ENCODE assay signal across 26 mouse cellular contexts in genomic region chr5:123307630-123308282, GRCm38 (mm10). TPM values are rescaled to one million over a fixed set of nuclear protein-coding genes. Genes with fewer than 3 reads are reported as not detected.
DNase-seq lines count a peak whose midpoint lies in the region; ATAC-seq lines count a peak whose summit lies in the region.
"Had no signal": no experiment of that assay in that cellular context is flagged by ENCODE, and none has a peak within 500 bp of the region (broad histone marks: within the 10 kb centered on the region; RNA-seq: fewer than 3 reads in every experiment).

No protein-coding gene starts in this region.

- intact Hi-C loops in heart, postnatal 36 days (cut with DNase I): no loop called here

- peak; percentile 32; the same call in 1 of the 2 replicates for ATAC-seq in heart, embryonic 14.5 days (ENCODE audit: insufficient number of reproducible peaks, insufficient read depth, low FRiP score, low read depth)
- ATAC-seq in midbrain, embryonic 12.5 days (ENCODE audit: low FRiP score, low read depth): no peak
- ATAC-seq in midbrain, embryonic 14.5 days (ENCODE audit: low FRiP score, low TSS enrichment): no peak
- peak; percentile 37; the same call in 1 of the 2 replicates for ATAC-seq in hindbrain, embryonic 16.5 days
- ATAC-seq in neural tube, embryonic 14.5 days (ENCODE audit: low read depth): peak; percentile 84; the same call in 1 of the 2 replicates
- ATAC-seq: forebrain, embryonic 16.5 days; Patski had no signal

- no peak overlapping the region for H3K27ac ChIP-seq in heart, embryonic 14.5 days (replicated peaks in 1 of 2; ENCODE audit: control insufficient read depth in 1 of 2, insufficient read depth in 1 of 2, low read depth in 2 of 2, low read length in 2 of 2)
- H3K27ac ChIP-seq in midbrain, embryonic 12.5 days (replicated peaks): 0 out of 2 replicates have a peak overlapping the region, but pooled peaks have one; percentile 21
- H3K27ac ChIP-seq in midbrain, embryonic 14.5 days (replicated peaks; ENCODE audit: low read depth, low read length): no peak overlapping the region
- H3K27ac ChIP-seq in hindbrain, embryonic 16.5 days (ENCODE audit: low read depth, low read length): no peak overlapping the region
- no peak overlapping the region for H3K27ac ChIP-seq in neural tube, embryonic 14.5 days (ENCODE audit: low read depth, low read length)
- H3K27ac ChIP-seq: heart, embryonic 13.5 days; layer of hippocampus, adult 2 months; liver, embryonic 14.5 days; stomach, embryonic 15.5 days had no signal

- H3K4me3 ChIP-seq in heart, embryonic 14.5 days (ENCODE audit: control insufficient read depth in 1 of 2, insufficient read depth in 1 of 2, low read depth in 1 of 2, low read length in 2 of 2): no peak overlapping the region
- no peak overlapping the region for H3K4me3 ChIP-seq in midbrain, embryonic 12.5 days
- H3K4me3 ChIP-seq in midbrain, embryonic 14.5 days (replicated peaks; ENCODE audit: low read depth, low read length): no peak overlapping the region
- no peak overlapping the region for H3K4me3 ChIP-seq in hindbrain, embryonic 16.5 days (ENCODE audit: low read length)
- H3K4me3 ChIP-seq in neural tube, embryonic 14.5 days (ENCODE audit: low read depth, low read length): no peak overlapping the region
- H3K4me3 ChIP-seq: heart, embryonic 13.5 days; layer of hippocampus, adult 2 months; megakaryocyte, embryonic 14.5 days; stomach, embryonic 15.5 days had no signal

- H3K9me3 ChIP-seq in heart, embryonic 14.5 days (ENCODE audit: control insufficient read depth, low read length): no peaks in the 10 kb centered on the region
- H3K9me3 ChIP-seq in midbrain, embryonic 12.5 days: no peaks in the 10 kb centered on the region
- H3K9me3 ChIP-seq in midbrain, embryonic 14.5 days (ENCODE audit: control insufficient read depth, low read length): no peaks in the 10 kb centered on the region
- no peaks in the 10 kb centered on the region for H3K9me3 ChIP-seq in hindbrain, embryonic 16.5 days (ENCODE audit: control insufficient read depth, low read length)
- no peaks in the 10 kb centered on the region for H3K9me3 ChIP-seq in neural tube, embryonic 14.5 days (ENCODE audit: control insufficient read depth, low read length)
- H3K9me3 ChIP-seq: G1E; stomach, embryonic 15.5 days had no signal

- H3K27me3 ChIP-seq in heart, embryonic 14.5 days (ENCODE audit: control insufficient read depth, insufficient read depth, low read length): no peaks in the 10 kb centered on the region
- peaks cover 6% of the 10 kb centered on the region; the same call in 1 of the 2 replicates for H3K27me3 ChIP-seq in midbrain, embryonic 12.5 days
- no peaks in the 10 kb centered on the region for H3K27me3 ChIP-seq in midbrain, embryonic 14.5 days (ENCODE audit: control insufficient read depth, insufficient read depth, low read length)
- no peaks in the 10 kb centered on the region; the same call in 1 of the 2 replicates for H3K27me3 ChIP-seq in hindbrain, embryonic 16.5 days (replicated peaks; ENCODE audit: control insufficient read depth, insufficient read depth, low read length)
- no peaks in the 10 kb centered on the region for H3K27me3 ChIP-seq in neural tube, embryonic 14.5 days (ENCODE audit: control insufficient read depth, insufficient read depth, low read length)
- H3K27me3 ChIP-seq: stomach, embryonic 15.5 days had no signal

- WGBS in heart, embryonic 14.5 days: 75% methylated on average over 18 of the region's 18 CpGs
- 69% methylated on average over 18 of the region's 18 CpGs for WGBS in midbrain, embryonic 12.5 days
- WGBS in midbrain, embryonic 14.5 days: 54% methylated on average over 18 of the region's 18 CpGs
- WGBS in hindbrain, embryonic 16.5 days: 60% methylated on average over 18 of the region's 18 CpGs
- 24% methylated on average over 18 of the region's 18 CpGs for WGBS in neural tube, embryonic 14.5 days

- H3K36me3 ChIP-seq in heart, embryonic 14.5 days (ENCODE audit: control insufficient read depth, insufficient read depth, low read length): no peaks in the 10 kb centered on the region
- no peaks in the 10 kb centered on the region for H3K36me3 ChIP-seq in midbrain, embryonic 12.5 days
- H3K36me3 ChIP-seq in midbrain, embryonic 14.5 days (ENCODE audit: control insufficient read depth, insufficient read depth, low read length): no peaks in the 10 kb centered on the region
- H3K36me3 ChIP-seq in hindbrain, embryonic 16.5 days (ENCODE audit: control insufficient read depth, insufficient read depth, low read length): no peaks in the 10 kb centered on the region
- H3K36me3 ChIP-seq in neural tube, embryonic 14.5 days (ENCODE audit: control insufficient read depth, insufficient read depth, low read length): no peaks in the 10 kb centered on the region
- H3K36me3 ChIP-seq: G1E; heart, embryonic 13.5 days; stomach, embryonic 15.5 days had no signal

- H3K9ac ChIP-seq in heart, embryonic 14.5 days (ENCODE audit: low read length): no peak overlapping the region
- H3K9ac ChIP-seq in midbrain, embryonic 12.5 days (replicated peaks): no peak overlapping the region
- H3K9ac ChIP-seq in midbrain, embryonic 14.5 days (replicated peaks; ENCODE audit: low read length): no peak overlapping the region
- H3K9ac ChIP-seq in hindbrain, embryonic 16.5 days (ENCODE audit: low read depth, low read length): no peak overlapping the region
- no peak overlapping the region for H3K9ac ChIP-seq in neural tube, embryonic 14.5 days (replicated peaks; ENCODE audit: low read depth, low read length)
- H3K9ac ChIP-seq: heart, embryonic 13.5 days; liver, embryonic 14.5 days; lung, embryonic 14.5 days; stomach, embryonic 15.5 days had no signal

- H3K4me1 ChIP-seq in heart, embryonic 14.5 days (ENCODE audit: control insufficient read depth in 2 of 2, insufficient read depth in 2 of 2, low read length in 2 of 2): peaks cover 6 to 9% of the 10 kb centered on the region in 2 experiments
- H3K4me1 ChIP-seq in midbrain, embryonic 12.5 days: peaks cover 3% of the 10 kb centered on the region; the same call in 1 of the 2 replicates
- H3K4me1 ChIP-seq in midbrain, embryonic 14.5 days (ENCODE audit: control insufficient read depth, insufficient read depth, low read length): no peaks in the 10 kb centered on the region
- H3K4me1 ChIP-seq in hindbrain, embryonic 16.5 days (ENCODE audit: control insufficient read depth, insufficient read depth, low read depth, low read length): no peaks in the 10 kb centered on the region
- peaks cover 9% of the 10 kb centered on the region; the same call in 1 of the 2 replicates for H3K4me1 ChIP-seq in neural tube, embryonic 14.5 days (ENCODE audit: control insufficient read depth, insufficient read depth, low read length)
- H3K4me1 ChIP-seq: megakaryocyte, embryonic 14.5 days had no signal

- DNase-seq in heart, postnatal 36 days: no peak
- no peak for DNase-seq in midbrain, embryonic 14.5 days
- DNase-seq in ovary, postnatal 10 days (ENCODE audit: low spot score): no peak
- DNase-seq: adrenal gland, postnatal 36 days; B cell, adult 2 months; cerebellum, adult 11 months; cerebellum, postnatal 25 days; gastrocnemius, postnatal 14 days; heart, adult 11 months; kidney, postnatal 10 days; lung, embryonic 14.5 days; lung, postnatal 36 days; thymus, postnatal 36 days had no signal

- no peak overlapping the region for H3K4me2 ChIP-seq in heart, embryonic 14.5 days (ENCODE audit: low read length)
- H3K4me2 ChIP-seq in midbrain, embryonic 12.5 days (replicated peaks): no peak overlapping the region
- no peak overlapping the region for H3K4me2 ChIP-seq in midbrain, embryonic 14.5 days (ENCODE audit: low read length)
- no peak overlapping the region for H3K4me2 ChIP-seq in hindbrain, embryonic 16.5 days (ENCODE audit: low read length)
- peak overlapping the region; percentile 14; the same call in 1 of the 2 replicates for H3K4me2 ChIP-seq in neural tube, embryonic 14.5 days (ENCODE audit: low read depth, low read length)
- H3K4me2 ChIP-seq: heart, embryonic 13.5 days; lung, embryonic 14.5 days; stomach, embryonic 15.5 days had no signal

RNA-seq across cellular contexts. Expression of gene Bcl7a, which starts 35.9 kb away (rescaled TPM):
- 12.1 and 12.8 TPM in 2 replicates for polyA plus RNA-seq in heart, embryonic 14.5 days (2014; fragmentation: Nextera tagmentation; extraction: Ambion mirVana)
- 10 to 100 TPM in 1 of 2 experiments, 1 to 10 TPM in 1; 7.1 to 12.3 TPM for total RNA-seq in heart, postnatal 36 days (2021)
- polyA plus RNA-seq in midbrain, embryonic 12.5 days (2016; fragmentation: Nextera tagmentation; extraction: Ambion mirVana): 56.7 and 59.8 TPM in 2 replicates
- polyA plus RNA-seq in midbrain, embryonic 14.5 days (2014; fragmentation: Nextera tagmentation; extraction: Ambion mirVana): 42.4 and 44.0 TPM in 2 replicates
- 31.1 and 36.7 TPM in 2 replicates for polyA plus RNA-seq in hindbrain, embryonic 16.5 days (2015; fragmentation: Nextera tagmentation; extraction: Ambion mirVana)
- 38.7 and 40.8 TPM in 2 replicates for polyA plus RNA-seq in neural tube, embryonic 14.5 days (2014; fragmentation: Nextera tagmentation; extraction: Ambion mirVana)

RNA-seq across cellular contexts. Expression of gene Wdr66, which starts 55.9 kb away (rescaled TPM):
- polyA plus RNA-seq in heart, embryonic 14.5 days (2014; fragmentation: Nextera tagmentation; extraction: Ambion mirVana): 2.0 and 2.9 TPM in 2 replicates
- total RNA-seq in heart, postnatal 36 days (2021): 1 to 10 TPM in 1 of 2 experiments, under 1 TPM in 1; 0.97 to 1.4 TPM
- polyA plus RNA-seq in midbrain, embryonic 12.5 days (2016; fragmentation: Nextera tagmentation; extraction: Ambion mirVana): 0.86 and 1.1 TPM in 2 replicates
- 0.46 and 1.2 TPM in 2 replicates for polyA plus RNA-seq in midbrain, embryonic 14.5 days (2014; fragmentation: Nextera tagmentation; extraction: Ambion mirVana)
- polyA plus RNA-seq in hindbrain, embryonic 16.5 days (2015; fragmentation: Nextera tagmentation; extraction: Ambion mirVana): 1.1 and 1.4 TPM in 2 replicates
- polyA plus RNA-seq in neural tube, embryonic 14.5 days (2014; fragmentation: Nextera tagmentation; extraction: Ambion mirVana): 1.1 and 1.4 TPM in 2 replicates
- total RNA-seq: monocyte, adult 5-6 weeks had no signal
- polyA plus RNA-seq: G1E had no signal

Comparison
In these comparisons a context has a peak if more than half of its experiments do, and no peak if none do; other contexts are left out.
1. ATAC-seq: peak in heart, embryonic 14.5 days (single experiment), hindbrain, embryonic 16.5 days (single experiment) and neural tube, embryonic 14.5 days (single experiment); none in midbrain, embryonic 12.5 days (single experiment) and midbrain, embryonic 14.5 days (single experiment).